Mouse (Mus musculus): ENCODE results near the gene Scn1b.
A peak's percentile ranks its signal among the peaks of the same experiment; 100 is the strongest.

The Scn1b gene

GRCm38 (mm10) chr7:31126851-31127724, at the start of gene Scn1b:
TSS of gene Scn1b (minus strand) at chr7:31127003.
- DNase-seq (ENCODE audit: low read depth, low spot score) = no peak

GRCm38 (mm10) chr7:31175096-31175495, 48.3 kb upstream of the Scn1b start:
- DNase-seq (ENCODE audit: low read depth, low spot score) = no peak

GRCm38 (mm10) chr7:31174466-31174865, 47.7 kb upstream of the Scn1b start:
- DNase-seq (ENCODE audit: low read depth, low spot score) = no peak

GRCm38 (mm10) chr7:31172238-31172637, 45.4 kb upstream of the Scn1b start:
- no peak for DNase-seq (ENCODE audit: low read depth, low spot score)

GRCm38 (mm10) chr7:31170520-31170919, 43.7 kb upstream of the Scn1b start:
- DNase-seq (ENCODE audit: low read depth, low spot score) = no peak

- DNase-seq (ENCODE audit: low read depth, low spot score) = no peak
Observed at GRCm38 (mm10) chr7:31168412-31168811, 41.6 kb upstream of the Scn1b start.

GRCm38 (mm10) chr7:31164748-31165147, 37.9 kb upstream of the Scn1b start:
- DNase-seq (ENCODE audit: low read depth, low spot score) = no peak

GRCm38 (mm10) chr7:31163666-31164577, 37.1 kb upstream of the Scn1b start:
- DNase-seq (ENCODE audit: low read depth, low spot score) = no peak

- DNase-seq (ENCODE audit: low read depth, low spot score) = no peak
Observed at GRCm38 (mm10) chr7:31162324-31162723, 35.5 kb upstream of the Scn1b start.

- DNase-seq (ENCODE audit: low read depth, low spot score) = no peak
Observed at GRCm38 (mm10) chr7:31161831-31162230, 35.0 kb upstream of the Scn1b start.

- DNase-seq (ENCODE audit: low read depth, low spot score) = no peak
Observed at GRCm38 (mm10) chr7:31161246-31161645, 34.4 kb upstream of the Scn1b start.

GRCm38 (mm10) chr7:31160763-31161162, 34.0 kb upstream of the Scn1b start:
- no peak for DNase-seq (ENCODE audit: low read depth, low spot score)

GRCm38 (mm10) chr7:31156034-31156928, 29.5 kb upstream of the Scn1b start:
- no peak for DNase-seq (ENCODE audit: low read depth, low spot score)

GRCm38 (mm10) chr7:31155296-31156033, 28.7 kb upstream of the Scn1b start, which contains the start of gene Gramd1a:
TSS of gene Gramd1a (minus strand) at chr7:31155896.
- DNase-seq (ENCODE audit: low read depth, low spot score) = no peak

GRCm38 (mm10) chr7:31153536-31154320, 26.9 kb upstream of the Scn1b start:
- DNase-seq (ENCODE audit: low read depth, low spot score) = no peak

- DNase-seq (ENCODE audit: low read depth, low spot score) = no peak
Observed at GRCm38 (mm10) chr7:31151301-31152241, 24.8 kb upstream of the Scn1b start.

- peak; percentile 75 for DNase-seq (ENCODE audit: low read depth, low spot score)
Observed at GRCm38 (mm10) chr7:31150566-31151300, 23.9 kb upstream of the Scn1b start.
